Mouse (Mus musculus) right cerebral cortex, postnatal 10 days (tissue): ENCODE results near the gene Epha1.

Experiments
- DNase-seq, 2 experiments: peaks; one replicate each; pipeline ENCODE4 v3.0.0; 2021; ENCODE audit warnings: low spot score in 2 of 2

Gene Epha1

GRCm38 (mm10) chr6:42324482-42325267, 48.4 kb downstream of the Epha1 start, which contains the start of gene Fam131b:
TSS of gene Fam131b (minus strand) at chr6:42324643.
- DNase-seq = peak; percentile 85 to 87

- DNase-seq = peak; percentile 56 to 61
Measured at GRCm38 (mm10) chr6:42324067-42324481, 49.0 kb downstream of the Epha1 start.

- DNase-seq = peak in 1 of 2 experiments; percentile 33
Measured at GRCm38 (mm10) chr6:42323371-42324066, 49.5 kb downstream of the Epha1 start.

DNA sequence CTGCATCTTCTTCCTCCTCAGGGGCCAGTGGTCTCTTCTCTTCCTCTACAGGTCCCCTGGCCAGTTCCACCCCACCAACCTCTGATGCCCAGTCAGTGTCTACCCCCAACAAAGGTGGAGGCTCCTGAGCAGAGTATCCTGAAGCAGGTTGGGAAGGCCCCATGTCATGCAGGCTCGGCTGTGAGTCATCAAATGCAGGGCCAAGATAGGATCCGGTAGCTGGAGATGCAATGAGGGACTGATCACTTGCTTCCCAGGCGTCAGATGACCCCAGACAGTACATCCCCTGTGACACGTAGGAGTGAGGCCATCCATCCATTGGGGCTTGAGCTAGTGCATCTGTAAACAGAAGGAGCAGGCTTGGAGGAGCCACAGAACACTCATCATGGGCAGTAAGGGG, 54.8 kb downstream of the Epha1 start:
- DNase-seq = no peak

DNA sequence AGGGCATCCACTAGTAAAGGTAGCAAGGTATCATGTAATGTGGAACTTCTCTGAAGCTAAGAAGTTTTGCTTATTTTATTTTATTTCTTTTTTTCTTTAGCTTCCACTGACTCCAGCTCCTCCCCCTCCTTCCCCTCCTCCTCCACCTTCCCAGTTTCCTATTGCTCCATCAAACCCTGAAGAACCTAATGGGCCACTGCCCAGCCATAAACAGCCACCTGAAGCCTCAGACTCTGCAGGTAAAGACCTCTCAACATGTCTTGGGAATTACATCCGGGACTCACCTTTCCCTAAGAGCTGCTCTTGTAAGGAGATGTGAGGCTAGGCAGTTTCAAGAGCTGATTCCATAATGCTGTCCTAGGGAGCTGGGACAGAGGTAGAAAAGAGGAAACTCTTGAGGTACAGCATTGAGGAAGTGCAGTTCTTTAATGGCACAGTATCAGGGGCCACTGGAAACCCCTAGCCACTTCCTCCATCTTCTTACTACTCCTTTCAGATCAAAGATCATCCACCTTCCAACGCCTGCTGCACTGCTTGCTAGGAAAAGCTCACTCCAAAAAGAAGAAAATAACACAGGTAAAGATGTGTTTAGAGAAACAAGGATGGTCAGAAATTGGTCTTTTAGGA, 62.5 kb downstream of the Epha1 start:
- no peak for DNase-seq

DNA sequence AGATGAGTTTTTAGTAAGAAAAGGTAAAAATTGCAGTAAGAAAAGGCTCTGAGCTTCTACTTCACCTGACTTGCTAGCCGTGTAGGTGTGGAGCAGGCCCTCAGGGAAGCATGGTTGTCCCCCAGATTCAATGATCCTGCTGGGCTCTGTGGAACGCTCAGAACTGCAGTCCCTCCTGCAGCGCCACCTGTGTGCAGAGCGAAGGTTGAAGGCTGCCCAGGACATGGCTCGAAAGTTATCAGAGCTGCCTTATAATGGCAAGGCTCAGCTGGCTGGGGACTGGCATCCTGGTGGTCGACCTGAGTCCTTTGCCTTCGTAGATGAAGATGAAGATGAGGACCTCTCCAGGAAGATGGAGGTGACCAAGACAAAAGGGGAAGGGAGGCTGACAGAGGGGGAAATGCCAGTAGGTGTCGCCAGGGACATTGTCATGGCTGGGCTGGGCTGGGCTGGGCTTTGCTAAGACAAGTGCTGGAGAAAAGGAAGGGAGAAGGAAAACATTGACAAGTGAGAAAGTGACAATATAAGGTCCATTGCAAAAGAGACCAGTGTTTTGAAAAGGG, 63.2 kb downstream of the Epha1 start:
- no peak for DNase-seq
